Mouse (Mus musculus) splenic B cell, adult 2 months (primary cell): ENCODE data around the gene Rp2.
"Not testable (repeated sequence)": the region's sequence is repeated elsewhere in the genome, so short reads cannot be mapped to it uniquely, and the experiment has no call there.

ENCODE experiments used
- DNase-seq: peaks from one replicate; pipeline ENCODE4 v3.0.0-alpha.2; 2011; ENCODE audit warnings: low read depth, low spot score
- H3K27me3 ChIP-seq: 2 replicates; pipeline ENCODE4 v1.6.1; 2012; ENCODE audit warnings: mild to moderate bottlenecking, low read length, moderate library complexity, mixed read lengths; ENCODE audit not compliant: control insufficient read depth, poor library complexity, insufficient read depth, severe bottlenecking
- H3K36me3 ChIP-seq: 2 replicates; pipeline ENCODE4 v1.6.1; 2012; ENCODE audit warnings: mild to moderate bottlenecking, low read length, moderate library complexity, mixed read lengths; ENCODE audit not compliant: control insufficient read depth, poor library complexity, insufficient read depth, severe bottlenecking

The Rp2 gene

GRCm38 (mm10) chrX:20364391-20365365 lies at the start of gene Rp2:
Gene Rp2 (plus strand): TSS chrX:20364481.
- H3K36me3 ChIP-seq: no peaks in the 10 kb centered on the region
- peak; percentile 87 for DNase-seq
- H3K27me3 ChIP-seq: no peaks in the 10 kb centered on the region

- no peak for DNase-seq
- H3K36me3 ChIP-seq: no peaks in the 10 kb centered on the region
Observed at GRCm38 (mm10) chrX:20332756-20333155, 31.5 kb upstream of the Rp2 start.

GRCm38 (mm10) chrX:20335722-20336121 lies 28.6 kb upstream of the Rp2 start:
- DNase-seq: peak; percentile 76
- Histone ChIP-seq H3K36me3 (no peaks in the 10 kb centered on the region), H3K27me3 (no peaks in the 10 kb centered on the region)

More at GRCm38 (mm10) chrX:20332756-20333155, 31.5 kb upstream of the Rp2 start:
- no peaks in the 10 kb centered on the region for H3K27me3 ChIP-seq

GRCm38 (mm10) chrX:20344980-20345379 lies 19.3 kb upstream of the Rp2 start:
- Histone ChIP-seq H3K36me3 (no peaks in the 10 kb centered on the region), H3K27me3 (no peaks in the 10 kb centered on the region)
- DNase-seq: peak; percentile 62

GRCm38 (mm10) chrX:20346355-20346754 lies 17.9 kb upstream of the Rp2 start:
- H3K27me3 ChIP-seq: no peaks in the 10 kb centered on the region
- DNase-seq: peak; percentile 4
- H3K36me3 ChIP-seq: no peaks in the 10 kb centered on the region

- not testable (repeated sequence) for H3K36me3 ChIP-seq, H3K27me3 ChIP-seq
- DNase-seq: peak; percentile 6
Observed at GRCm38 (mm10) chrX:20350241-20350640, 14.0 kb upstream of the Rp2 start.

GRCm38 (mm10) chrX:20355283-20355682 lies 9.0 kb upstream of the Rp2 start:
- peak; percentile 75 for DNase-seq
- no peaks in the 10 kb centered on the region for H3K36me3 ChIP-seq
- no peaks in the 10 kb centered on the region for H3K27me3 ChIP-seq

GRCm38 (mm10) chrX:20356309-20356708 lies 8.0 kb upstream of the Rp2 start:
- Histone ChIP-seq H3K27me3 (no peaks in the 10 kb centered on the region), H3K36me3 (no peaks in the 10 kb centered on the region)
- no peak for DNase-seq

GRCm38 (mm10) chrX:20366036-20366435 lies 1.8 kb downstream of the Rp2 start:
- no peak for DNase-seq
- Histone ChIP-seq H3K27me3 (no peaks in the 10 kb centered on the region), H3K36me3 (no peaks in the 10 kb centered on the region)

GRCm38 (mm10) chrX:20379347-20380014 lies 15.2 kb downstream of the Rp2 start:
- Histone ChIP-seq H3K27me3 (no peaks in the 10 kb centered on the region), H3K36me3 (no peaks in the 10 kb centered on the region)
- DNase-seq: no peak

GRCm38 (mm10) chrX:20382260-20382659 lies 18.0 kb downstream of the Rp2 start:
- Histone ChIP-seq H3K36me3 (no peaks in the 10 kb centered on the region), H3K27me3 (no peaks in the 10 kb centered on the region)
- no peak for DNase-seq

GRCm38 (mm10) chrX:20387006-20387405 lies 22.7 kb downstream of the Rp2 start:
- Histone ChIP-seq H3K27me3 (no peaks in the 10 kb centered on the region), H3K36me3 (no peaks in the 10 kb centered on the region)
- DNase-seq: no peak

- not testable (repeated sequence) for DNase-seq, H3K36me3 ChIP-seq, H3K27me3 ChIP-seq
Observed at GRCm38 (mm10) chrX:20391964-20392363, 27.7 kb downstream of the Rp2 start.

- 0 out of 2 replicates have a peak, but pooled peaks cover 2% of the 10 kb centered on the region for H3K36me3 ChIP-seq
- DNase-seq: no peak
- no peaks in the 10 kb centered on the region for H3K27me3 ChIP-seq
Observed at GRCm38 (mm10) chrX:20392942-20393341, 28.7 kb downstream of the Rp2 start.

GRCm38 (mm10) chrX:20404068-20404467 lies 39.8 kb downstream of the Rp2 start:
- Histone ChIP-seq H3K36me3 (no peaks in the 10 kb centered on the region), H3K27me3 (no peaks in the 10 kb centered on the region)
- DNase-seq: peak; percentile 64
